In the genomic region with DNA sequence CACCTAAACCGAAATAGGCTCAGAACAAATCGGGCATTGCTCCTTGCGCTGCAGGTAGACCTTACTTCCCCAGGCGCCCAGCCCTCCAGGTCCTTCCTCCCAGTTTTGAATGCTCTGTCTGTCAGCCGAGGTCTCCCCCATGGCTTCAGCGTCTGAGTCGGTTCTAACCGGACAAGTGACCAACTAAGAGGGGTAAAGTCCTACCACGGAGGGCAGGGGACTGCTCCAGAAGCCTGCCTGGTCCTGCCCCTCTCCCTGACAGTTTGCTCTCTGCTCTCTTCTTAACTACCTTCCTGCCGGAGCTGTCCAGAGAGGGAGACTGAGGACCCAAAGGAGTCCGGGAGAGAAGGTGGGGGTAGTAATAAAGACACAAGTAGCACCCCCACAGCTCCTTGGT, we compare ENCODE assay signal across 8 mouse cellular contexts. TPM values are rescaled to one million over a fixed set of nuclear protein-coding genes. Genes with fewer than 3 reads are reported as not detected.
DNase-seq lines count a peak whose midpoint lies in the region; ATAC-seq and TF ChIP-seq lines count a peak whose summit lies in the region.

No protein-coding gene starts in this region.

- WGBS in hindbrain, postnatal 0 days = 3% methylated on average over 11 of the region's 11 CpGs
- WGBS in liver, embryonic 14.5 days (ENCODE audit: insufficient replicate concordance) = 2% methylated on average over 11 of the region's 11 CpGs

- intact Hi-C loops in left cerebral cortex, postnatal 4 days (cut with DNase I) = no loop called here
- intact Hi-C loops in left cerebral cortex, postnatal 25 days (cut with DNase I) = no loop called here

- H3K4me2 ChIP-seq in hindbrain, postnatal 0 days (ENCODE audit: low read depth, low read length) = peak overlapping the region; percentile 94
- peak overlapping the region; percentile 70 for H3K4me2 ChIP-seq in liver, embryonic 14.5 days (ENCODE audit: low read depth)

- peaks cover 9% of the 10 kb centered on the region for H3K4me1 ChIP-seq in hindbrain, postnatal 0 days (ENCODE audit: insufficient read depth, low read length)
- H3K4me1 ChIP-seq in liver, embryonic 14.5 days (replicated peaks; ENCODE audit: control insufficient read depth in 2 of 2, insufficient read depth in 2 of 2, low read length in 1 of 2) = peaks cover 0 to 18% of the 10 kb centered on the region in 2 experiments; a peak in 3 of 4 replicates

- no peak for TF ChIP-seq EP300 in liver, embryonic 14.5 days (IDR thresholded peaks at IDR 0.05; ENCODE audit: low read depth)

- H3K4me3 ChIP-seq in hindbrain, postnatal 0 days (ENCODE audit: low read length) = peak overlapping the region; percentile 97
- peak overlapping the region; percentile 86 to 89 for H3K4me3 ChIP-seq in liver, embryonic 14.5 days (ENCODE audit: insufficient read depth in 1 of 2, low read depth in 2 of 2, low read length in 2 of 2)

- H3K27me3 ChIP-seq in hindbrain, postnatal 0 days (ENCODE audit: insufficient read depth, low read length) = no peaks in the 10 kb centered on the region
- no peaks in the 10 kb centered on the region for H3K27me3 ChIP-seq in liver, embryonic 14.5 days (ENCODE audit: control insufficient read depth, insufficient read depth, low read length)

- peak overlapping the region; percentile 98 for H3K27ac ChIP-seq in hindbrain, postnatal 0 days
- peak overlapping the region; percentile 94 for H3K27ac ChIP-seq in liver, embryonic 14.5 days

- peak; percentile 24 for DNase-seq in left cerebral cortex, postnatal 4 days
- DNase-seq in left cerebral cortex, postnatal 25 days (ENCODE audit: low spot score in 2 of 2) = no peak
- DNase-seq in cerebellum, adult 9-10 months = peak; percentile 60
- DNase-seq in gastrocnemius, postnatal 10 days = peak; percentile 25
- DNase-seq in hindbrain, postnatal 0 days (ENCODE audit: low spot score) = peak; percentile 13
- no peak for DNase-seq in liver, embryonic 14.5 days (ENCODE audit: low read depth in 3 of 3, low spot score in 3 of 3)
- DNase-seq in neural tube, embryonic 10.5 days (ENCODE audit: extremely low spot score, low spot score) = peak; percentile 57
- peak; percentile 35 for DNase-seq in thymus, postnatal 0 days (ENCODE audit: low spot score)

- TF ChIP-seq CTCF in hindbrain, postnatal 0 days (IDR thresholded peaks at IDR 0.05; ENCODE audit: low read depth) = no peak
- TF ChIP-seq CTCF in liver, embryonic 14.5 days (IDR thresholded peaks at IDR 0.05; ENCODE audit: low read depth) = no peak

- peak overlapping the region; percentile 100 for H3K9ac ChIP-seq in hindbrain, postnatal 0 days (replicated peaks; ENCODE audit: low read length)
- peak overlapping the region; percentile 100 for H3K9ac ChIP-seq in liver, embryonic 14.5 days (replicated peaks)

- no peaks in the 10 kb centered on the region for H3K36me3 ChIP-seq in hindbrain, postnatal 0 days (ENCODE audit: insufficient read depth, low read length)
- no peaks in the 10 kb centered on the region; the same call in 1 of the 2 replicates for H3K36me3 ChIP-seq in liver, embryonic 14.5 days (replicated peaks; ENCODE audit: control insufficient read depth, insufficient read depth, low read depth)

- no peaks in the 10 kb centered on the region for H3K9me3 ChIP-seq in hindbrain, postnatal 0 days (ENCODE audit: low read length)
- H3K9me3 ChIP-seq in liver, embryonic 14.5 days (ENCODE audit: control insufficient read depth, low read length) = no peaks in the 10 kb centered on the region

- peak; percentile 28; the same call in 1 of the 2 replicates for ATAC-seq in hindbrain, postnatal 0 days
- ATAC-seq in liver, embryonic 14.5 days (ENCODE audit: insufficient read depth) = no peak

RNA-seq across cellular contexts. Expression of a gene that starts 1.6 kb away (rescaled TPM):
- total RNA-seq in left cerebral cortex, postnatal 4 days (2021) = 10 to 100 TPM; 32.0 to 32.7 TPM
- total RNA-seq in left cerebral cortex, postnatal 25 days (2021) = 10 to 100 TPM; 28.5 to 28.8 TPM
- 10 to 100 TPM; 15.6 to 21.6 TPM for total RNA-seq in gastrocnemius, postnatal 10 days (2021)
- 10.4 and 11.2 TPM in 2 replicates for total RNA-seq in hindbrain, postnatal 0 days (2014; rRNA removed)
- polyA plus RNA-seq in hindbrain, postnatal 0 days (2015; fragmentation: Nextera tagmentation; extraction: Ambion mirVana) = 7.7 and 9.2 TPM in 2 replicates
- polyA plus RNA-seq in liver, embryonic 14.5 days (2012; rRNA removed) = 2.4 and 2.5 TPM in 2 replicates
- 3.4 and 3.9 TPM in 2 replicates for polyA plus RNA-seq in liver, embryonic 14.5 days (2014; fragmentation: Nextera tagmentation; extraction: Ambion mirVana)
- polyA plus RNA-seq in thymus, postnatal 0 days (2015; fragmentation: Nextera tagmentation; extraction: Ambion mirVana) = 7.0 and 9.2 TPM in 2 replicates

Comparison
In these comparisons a context has a peak if more than half of its experiments do, and no peak if none do; other contexts are left out.
1. DNase-seq: peak in left cerebral cortex, postnatal 4 days (single experiment), cerebellum, adult 9-10 months (single experiment), gastrocnemius, postnatal 10 days (single experiment), hindbrain, postnatal 0 days (single experiment), neural tube, embryonic 10.5 days (single experiment) and thymus, postnatal 0 days (single experiment); none in left cerebral cortex, postnatal 25 days (0 of 2) and liver, embryonic 14.5 days (0 of 3).